Mouse (Mus musculus): ENCODE measurements around the gene Rap1gds1.

GRCm38 (mm10) chr3:139073801-139074483 lies 1.1 kb downstream of the Rap1gds1 start:
- TF ChIP-seq CTCF (IDR thresholded peaks at IDR 0.05; ENCODE audit: low read depth) = no peak
- TF ChIP-seq EP300 (IDR thresholded peaks at IDR 0.05; ENCODE audit: low read depth) = no peak
